Mouse (Mus musculus) liver, embryonic 14.5 days (tissue): ENCODE measurements at regions not wholly inside any gene's neighbourhood (a gene's known extent, or its start where the extent isn't known, plus 50 kb on each side); places are given as distances from the start of the nearest gene placed in this dataset.

Experiments
- CTCF ChIP-seq: IDR thresholded peaks from 2 replicates; pipeline ENCODE4 v1.5.1; 2016; ENCODE audit warnings: antibody characterized with exemption, low read depth, control low read depth
- EP300 ChIP-seq: IDR thresholded peaks from 2 replicates; pipeline ENCODE4 v1.6.1; 2016; ENCODE audit warnings: antibody characterized with exemption, low read depth

DNA sequence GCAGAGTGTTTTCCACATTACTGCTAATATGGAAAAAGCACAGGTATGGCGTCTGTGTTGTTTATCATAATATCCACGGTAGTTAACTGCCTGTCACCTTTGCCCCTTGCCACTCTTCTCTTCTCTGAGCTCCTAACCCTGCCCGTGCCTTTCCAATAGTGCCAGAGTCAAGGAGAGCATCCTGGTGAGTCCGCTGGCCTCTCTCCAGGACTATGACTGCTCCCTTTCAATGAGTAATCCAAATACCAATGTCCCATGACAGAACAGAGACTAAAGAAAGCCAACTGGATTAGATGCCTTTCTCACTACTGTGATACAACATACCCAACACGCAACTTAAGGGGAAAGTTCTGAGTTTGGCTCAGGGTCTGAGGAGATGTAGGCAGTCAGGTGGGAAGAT lies 430.8 kb upstream of the Adamts16 start:
- TF ChIP-seq CTCF = no peak
- no peak for TF ChIP-seq EP300
